In the genomic region with DNA sequence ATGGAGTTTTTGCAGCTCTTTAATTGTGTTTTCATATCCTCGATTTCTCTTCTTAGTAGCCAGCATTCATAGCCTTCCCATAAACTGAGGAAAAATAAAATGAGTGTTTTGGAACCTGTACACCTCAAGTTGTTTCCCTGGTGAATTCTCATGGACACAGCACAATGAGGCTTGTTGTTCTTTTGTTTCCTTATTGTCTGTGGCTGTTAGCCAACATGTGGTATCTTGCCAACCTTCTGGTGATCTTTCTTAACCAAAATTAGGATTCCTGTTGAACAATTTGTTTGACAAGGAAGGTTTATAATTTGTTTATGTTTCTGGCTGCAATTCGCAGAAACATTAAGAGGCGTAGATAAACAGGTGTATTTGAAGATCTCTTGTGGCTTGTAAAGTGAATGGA, we compare ENCODE assay signal across 20 mouse cellular contexts.
"Had no signal": no experiment of that assay in that cellular context is flagged by ENCODE, and none has a peak within 500 bp of the region (broad histone marks: within the 10 kb centered on the region; RNA-seq: fewer than 3 reads in every experiment).

No protein-coding gene starts in this region.

- DNase-seq: kidney, postnatal 25 days; layer of hippocampus, adult 9-11 months; liver, postnatal 0 days; lung, embryonic 14.5 days; right cerebral cortex, adult 18-20 months; right cerebral cortex, postnatal 14 days; right cerebral cortex, postnatal 4 days; thymus, adult 2 months; thymus, postnatal 14 days; thymus, postnatal 4 days had no signal

- H3K4me3 ChIP-seq: layer of hippocampus, adult 2 months; limb, embryonic 12.5 days; limb, embryonic 15.5 days; midbrain, embryonic 12.5 days; myocyte; neural tube, embryonic 13.5 days had no signal

- H3K27ac ChIP-seq: kidney, postnatal 0 days; layer of hippocampus, adult 2 months; limb, embryonic 12.5 days; limb, embryonic 15.5 days; liver, embryonic 14.5 days; macrophage; midbrain, embryonic 12.5 days; neural tube, embryonic 13.5 days; stomach, postnatal 0 days had no signal
